Mouse (Mus musculus): Measurements from ENCODE around the gene Gm3500. TPM values are rescaled to one million over a fixed set of nuclear protein-coding genes. Genes with fewer than 3 reads are reported as not detected.
"Not testable (repeated sequence)": the region's sequence is repeated elsewhere in the genome, so short reads cannot be mapped to it uniquely, and the experiment has no call there.

The Gm3500 gene
- not detected for total RNA-seq (2021)
- long read RNA-seq, experiment 1: 0 reads
- long read RNA-seq, experiment 2: 0 reads

DNA sequence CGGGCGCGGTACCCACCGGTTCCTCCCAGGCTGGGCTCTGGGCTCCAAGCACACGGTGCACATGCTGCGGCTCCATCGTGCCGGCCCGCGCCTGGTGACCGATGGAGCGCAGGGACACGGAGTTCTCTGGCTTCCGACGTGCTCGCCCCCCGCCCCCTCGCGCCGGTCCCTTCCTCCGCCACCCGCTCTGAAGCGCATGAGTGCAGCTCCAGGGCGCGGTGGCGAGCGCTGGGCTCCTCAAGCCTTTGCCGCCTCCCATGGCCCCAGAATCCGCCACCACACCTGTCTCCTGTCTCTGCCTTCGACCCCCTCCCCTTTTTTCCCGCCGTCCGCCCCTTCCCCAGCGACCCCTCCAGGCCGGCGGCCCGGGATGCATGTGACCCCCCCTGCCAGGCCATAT is at the start of gene Gm3500:
Gene Gm3500 (minus strand): TSS at position 101 of the 400 bp plus-strand sequence.
- intact Hi-C loops (cut with DNase I); DNase-seq: not testable (repeated sequence)

DNA sequence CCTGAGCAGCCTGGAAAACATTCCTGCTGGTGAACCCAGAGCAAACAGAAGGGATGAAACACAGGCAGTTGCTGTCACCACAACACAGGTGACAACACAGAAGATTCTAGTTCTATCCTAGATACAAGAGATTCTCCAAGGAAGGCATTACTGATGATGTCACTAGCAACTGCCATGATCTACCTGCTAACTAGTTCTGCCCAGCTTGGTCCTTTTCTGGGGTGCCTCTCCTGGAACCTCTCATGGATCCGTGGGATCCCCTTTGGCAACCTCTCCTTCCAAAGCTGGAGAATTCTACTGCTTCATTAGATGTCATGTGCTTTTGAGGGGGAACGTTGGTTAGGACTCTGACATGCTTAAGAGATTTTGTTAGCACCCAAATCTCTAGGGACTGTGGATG is 54.0 kb downstream of the Gm3500 start, which contains the start of gene Gm3542:
Gene Gm3542 (minus strand): TSS at position 101 of the 400 bp plus-strand sequence.
- intact Hi-C loops (cut with DNase I); DNase-seq: not testable (repeated sequence)

Other genes starting within 250 kb of the Gm3500 start
- not detected for gene Gm3317, start 224.5 kb downstream of the Gm3500 start, total RNA-seq (2021)
- gene Gm8271, start 203.3 kb downstream of the Gm3500 start, total RNA-seq (2021): not detected
- not detected for gene Gm3526, start 128.5 kb downstream of the Gm3500 start, total RNA-seq (2021)
- gene Gm3542, start 54.1 kb downstream of the Gm3500 start, total RNA-seq (2021): not detected
- under 1 TPM in 1 of 2 experiments, not detected in 1; 0.20 TPM for gene Gm3194, start 66.4 kb upstream of the Gm3500 start, total RNA-seq (2021)
- gene Gm8246, start 88.8 kb upstream of the Gm3500 start, total RNA-seq (2021): not detected
- gene Gm3187, start 95.2 kb upstream of the Gm3500 start, total RNA-seq (2021): not detected
- under 1 TPM in 1 of 2 experiments, not detected in 1; 0.26 TPM for gene Gm3488, start 112.6 kb upstream of the Gm3500 start, total RNA-seq (2021)
- not detected for gene Gm3532, start 149.4 kb upstream of the Gm3500 start, total RNA-seq (2021)
- gene Gm8265, start 244.0 kb upstream of the Gm3500 start, total RNA-seq (2021): not detected